Mouse (Mus musculus): ENCODE results near the gene Ppp1r13b. TPM values are rescaled to one million over a fixed set of nuclear protein-coding genes. Genes with fewer than 3 reads are reported as not detected.

Gene Ppp1r13b
- polyA plus RNA-seq, 1 experiment from 2014 or later: 11.5 TPM

GRCm38 (mm10) chr12:111821931-111822330 lies 86.0 kb downstream of the Ppp1r13b start:
- ATAC-seq (ENCODE audit: insufficient number of reproducible peaks, insufficient read depth, low FRiP score, low TSS enrichment, low read depth): no peak
- Histone ChIP-seq H3K9me3 (no peaks in the 10 kb centered on the region), H3K27ac (no peak overlapping the region), H3K27me3 (no peaks in the 10 kb centered on the region), H3K4me2 (no peak overlapping the region), H3K9ac (replicated peaks) (no peak overlapping the region), H3K36me3 (peaks cover 69% of the 10 kb centered on the region), H3K4me1 (replicated peaks) (0 out of 2 replicates have a peak, but pooled peaks cover 6% of the 10 kb centered on the region), H3K4me3 (replicated peaks) (no peak overlapping the region)
- 79% methylated on average over 4 of the region's 4 CpGs for WGBS

- Histone ChIP-seq H3K27me3 (no peaks in the 10 kb centered on the region), H3K27ac (no peak overlapping the region), H3K4me3 (replicated peaks) (no peak overlapping the region), H3K4me1 (replicated peaks) (peaks cover 17% of the 10 kb centered on the region), H3K4me2 (no peak overlapping the region), H3K9ac (replicated peaks) (no peak overlapping the region), H3K36me3 (peaks cover 56% of the 10 kb centered on the region), H3K9me3 (no peaks in the 10 kb centered on the region)
- no peak for ATAC-seq (ENCODE audit: insufficient number of reproducible peaks, insufficient read depth, low FRiP score, low TSS enrichment, low read depth)
- 68% methylated on average over 7 of the region's 7 CpGs for WGBS
Measured at GRCm38 (mm10) chr12:111820708-111821107, 87.2 kb downstream of the Ppp1r13b start.

GRCm38 (mm10) chr12:111819936-111820335 lies 88.0 kb downstream of the Ppp1r13b start:
- Histone ChIP-seq H3K9ac (replicated peaks) (no peak overlapping the region), H3K4me2 (no peak overlapping the region), H3K27ac (no peak overlapping the region), H3K4me1 (replicated peaks) (peaks cover 25% of the 10 kb centered on the region), H3K9me3 (no peaks in the 10 kb centered on the region), H3K4me3 (replicated peaks) (no peak overlapping the region), H3K27me3 (no peaks in the 10 kb centered on the region), H3K36me3 (peaks cover 49% of the 10 kb centered on the region)
- 78% methylated on average over 8 of the region's 8 CpGs for WGBS
- ATAC-seq (ENCODE audit: insufficient number of reproducible peaks, insufficient read depth, low FRiP score, low TSS enrichment, low read depth): no peak

- no peaks in the 10 kb centered on the region for H3K9me3 ChIP-seq
- peaks cover 30% of the 10 kb centered on the region for H3K4me1 ChIP-seq (replicated peaks)
- 91% methylated on average over 8 of the region's 8 CpGs for WGBS
Measured at GRCm38 (mm10) chr12:111817991-111818390, 89.9 kb downstream of the Ppp1r13b start.

GRCm38 (mm10) chr12:111816967-111817366 lies 90.9 kb downstream of the Ppp1r13b start:
- no peak for ATAC-seq (ENCODE audit: insufficient number of reproducible peaks, insufficient read depth, low FRiP score, low TSS enrichment, low read depth)
- WGBS: 79% methylated on average over 9 of the region's 9 CpGs
- H3K4me1 ChIP-seq (replicated peaks): peaks cover 40% of the 10 kb centered on the region
- H3K27ac ChIP-seq: no peak overlapping the region
- H3K9me3 ChIP-seq: no peaks in the 10 kb centered on the region
- H3K4me2 ChIP-seq: peak overlapping the region; percentile 35; the same call in 1 of the 2 replicates
- no peaks in the 10 kb centered on the region for H3K27me3 ChIP-seq
- H3K36me3 ChIP-seq: peaks cover 24% of the 10 kb centered on the region
- H3K4me3 ChIP-seq (replicated peaks): no peak overlapping the region
- 0 out of 2 replicates have a peak overlapping the region, but pooled peaks have one; percentile 28 for H3K9ac ChIP-seq (replicated peaks)

More at GRCm38 (mm10) chr12:111817991-111818390, 89.9 kb downstream of the Ppp1r13b start:
- no peak overlapping the region for H3K9ac ChIP-seq (replicated peaks)
- H3K27ac ChIP-seq: no peak overlapping the region
- no peak overlapping the region for H3K4me2 ChIP-seq
- ATAC-seq (ENCODE audit: insufficient number of reproducible peaks, insufficient read depth, low FRiP score, low TSS enrichment, low read depth): no peak
- H3K36me3 ChIP-seq: peaks cover 29% of the 10 kb centered on the region
- H3K4me3 ChIP-seq (replicated peaks): no peak overlapping the region
- H3K27me3 ChIP-seq: no peaks in the 10 kb centered on the region

GRCm38 (mm10) chr12:111816528-111816927 lies 91.4 kb downstream of the Ppp1r13b start:
- Histone ChIP-seq H3K9ac (replicated peaks) (0 out of 2 replicates have a peak overlapping the region, but pooled peaks have one; percentile 28), H3K9me3 (no peaks in the 10 kb centered on the region), H3K27me3 (no peaks in the 10 kb centered on the region), H3K27ac (no peak overlapping the region), H3K36me3 (peaks cover 24% of the 10 kb centered on the region), H3K4me3 (replicated peaks) (no peak overlapping the region), H3K4me2 (peak overlapping the region; percentile 35), H3K4me1 (replicated peaks) (peaks cover 42% of the 10 kb centered on the region)
- 65% methylated on average over 13 of the region's 13 CpGs for WGBS
- no peak for ATAC-seq (ENCODE audit: insufficient number of reproducible peaks, insufficient read depth, low FRiP score, low TSS enrichment, low read depth)

- peak overlapping the region; percentile 87; the same call in 1 of the 2 replicates for H3K27ac ChIP-seq
- peak overlapping the region; percentile 66 for H3K4me2 ChIP-seq
- ATAC-seq (ENCODE audit: insufficient number of reproducible peaks, insufficient read depth, low FRiP score, low TSS enrichment, low read depth): no peak
- H3K27me3 ChIP-seq: no peaks in the 10 kb centered on the region
- WGBS: 30% methylated on average over 19 of the region's 19 CpGs
- H3K9ac ChIP-seq (replicated peaks): peak overlapping the region; percentile 81
- peak overlapping the region; percentile 86 for H3K4me3 ChIP-seq (replicated peaks)
- H3K4me1 ChIP-seq (replicated peaks): peaks cover 44% of the 10 kb centered on the region
- peaks cover 24% of the 10 kb centered on the region for H3K36me3 ChIP-seq
- no peaks in the 10 kb centered on the region for H3K9me3 ChIP-seq
Measured at GRCm38 (mm10) chr12:111814769-111815762, 92.8 kb downstream of the Ppp1r13b start.

- H3K9me3 ChIP-seq: no peaks in the 10 kb centered on the region
- H3K27ac ChIP-seq: peak within 1 kb of the TSS; percentile 87
- peaks cover 52% of the 10 kb centered on the region for H3K4me1 ChIP-seq (replicated peaks)
- H3K4me3 ChIP-seq (replicated peaks): peak within 1 kb of the TSS; percentile 86
- H3K27me3 ChIP-seq: no peaks in the 10 kb centered on the region
- ATAC-seq (ENCODE audit: insufficient number of reproducible peaks, insufficient read depth, low FRiP score, low TSS enrichment, low read depth): peak; percentile 99
- H3K4me2 ChIP-seq: peak within 1 kb of the TSS; percentile 84
- H3K36me3 ChIP-seq: peaks cover 30% of the 10 kb centered on the region
- H3K9ac ChIP-seq (replicated peaks): peak within 1 kb of the TSS; percentile 81
- WGBS: under 1% methylated on average over 87 of the region's 87 CpGs
Measured at GRCm38 (mm10) chr12:111813766-111814617, 93.9 kb downstream of the Ppp1r13b start, which contains the start of the genes Xrcc3 and Zfyve21. Gene Xrcc3 (minus strand): TSS chr12:111813873. Gene Zfyve21 (plus strand): TSS chr12:111814170.

- H3K4me2 ChIP-seq: peak overlapping the region; percentile 84
- WGBS: 6% methylated on average over 27 of the region's 27 CpGs
- no peak overlapping the region for H3K27ac ChIP-seq
- H3K9me3 ChIP-seq: no peaks in the 10 kb centered on the region
- no peaks in the 10 kb centered on the region for H3K27me3 ChIP-seq
- H3K9ac ChIP-seq (replicated peaks): peak overlapping the region; percentile 65
- peak overlapping the region; percentile 86 for H3K4me3 ChIP-seq (replicated peaks)
- peaks cover 48% of the 10 kb centered on the region for H3K4me1 ChIP-seq (replicated peaks)
- no peak for ATAC-seq (ENCODE audit: insufficient number of reproducible peaks, insufficient read depth, low FRiP score, low TSS enrichment, low read depth)
- H3K36me3 ChIP-seq: peaks cover 34% of the 10 kb centered on the region
Measured at GRCm38 (mm10) chr12:111813111-111813765, 94.7 kb downstream of the Ppp1r13b start.

GRCm38 (mm10) chr12:111812611-111813010 lies 95.3 kb downstream of the Ppp1r13b start:
- H3K9me3 ChIP-seq: no peaks in the 10 kb centered on the region
- no peaks in the 10 kb centered on the region for H3K27me3 ChIP-seq
- WGBS: 70% methylated on average over 12 of the region's 12 CpGs
- H3K4me1 ChIP-seq (replicated peaks): peaks cover 48% of the 10 kb centered on the region
- H3K4me3 ChIP-seq (replicated peaks): peak overlapping the region; percentile 86
- H3K9ac ChIP-seq (replicated peaks): peak overlapping the region; percentile 65
- H3K4me2 ChIP-seq: peak overlapping the region; percentile 84
- H3K36me3 ChIP-seq: peaks cover 35% of the 10 kb centered on the region
- ATAC-seq (ENCODE audit: insufficient number of reproducible peaks, insufficient read depth, low FRiP score, low TSS enrichment, low read depth): no peak
- no peak overlapping the region for H3K27ac ChIP-seq
